Mouse (Mus musculus) forebrain, embryonic 10.5 days (tissue): ENCODE results near the gene Ptpdc1. TPM values are rescaled to one million over a fixed set of nuclear protein-coding genes. Genes with fewer than 3 reads are reported as not detected.

Source experiments
- DNase-seq: peaks from one replicate; pipeline ENCODE4 v3.0.0-alpha.2; 2017; ENCODE audit warnings: low spot score; ENCODE audit errors: extremely low spot score
- H3K27ac ChIP-seq: fragments of 300-500 bp; sonication (generic); 2 replicates; pipeline ENCODE4 v1.5.1; 2016; ENCODE audit warnings: mild to moderate bottlenecking
- H3K27me3 ChIP-seq: fragments of 300-500 bp; sonication (generic); 2 replicates; pipeline ENCODE4 v1.6.1; 2016; ENCODE audit warnings: mild to moderate bottlenecking; ENCODE audit not compliant: poor library complexity, severe bottlenecking
- H3K36me3 ChIP-seq: fragments of 300-500 bp; sonication (generic); replicated peaks from 2 replicates; pipeline ENCODE4 v1.6.1; 2016; ENCODE audit warnings: mild to moderate bottlenecking, moderate library complexity
- H3K4me1 ChIP-seq: fragments of 300-500 bp; sonication (generic); 2 replicates; pipeline ENCODE4 v1.6.1; 2016
- H3K4me3 ChIP-seq: fragments of 300-500 bp; sonication (generic); 2 replicates; pipeline ENCODE4 v1.5.1; 2016; ENCODE audit warnings: mild to moderate bottlenecking, moderate library complexity
- H3K9me3 ChIP-seq: fragments of 300-500 bp; sonication (generic); 2 replicates; pipeline ENCODE4 v1.6.1; 2016; ENCODE audit warnings: mild to moderate bottlenecking, moderate library complexity
- WGBS: fragments of 180-500 bp; shearing (Covaris S2); methylation state at CpG from one replicate; pipeline ENCODE4 v1.1.7; 2016; 5-methylcytosine and 5-hydroxymethylcytosine counted together
- polyA plus RNA-seq: library from polyadenylated mRNA; unstranded; fragments of >200 nt; fragmentation: Nextera tagmentation; extraction: Ambion mirVana; gene quantifications from 2 replicates; pipeline ENCODE4 v1.2.1, GENCODE M21; 2016

The Ptpdc1 gene
- polyA plus RNA-seq, 1 experiment from 2014 or later = 8.2 TPM

- no peak for DNase-seq
- 89% methylated on average over 21 of the region's 21 CpGs for WGBS
- no peaks in the 10 kb centered on the region for H3K27me3 ChIP-seq
- no peak overlapping the region for H3K27ac ChIP-seq
- no peaks in the 10 kb centered on the region for H3K9me3 ChIP-seq
- H3K4me3 ChIP-seq = no peak overlapping the region
- 0 out of 2 replicates have a peak, but pooled peaks cover 2% of the 10 kb centered on the region for H3K4me1 ChIP-seq
- no peaks in the 10 kb centered on the region for H3K36me3 ChIP-seq
Observed at GRCm38 (mm10) chr13:48552181-48553090, 73.0 kb downstream of the Ptpdc1 start.

- WGBS = 87% methylated on average over 5 of the region's 5 CpGs
- Histone ChIP-seq H3K36me3 (no peaks in the 10 kb centered on the region), H3K4me3 (no peak overlapping the region), H3K9me3 (no peaks in the 10 kb centered on the region), H3K27ac (no peak overlapping the region), H3K27me3 (no peaks in the 10 kb centered on the region), H3K4me1 (peaks cover 26% of the 10 kb centered on the region)
- DNase-seq = no peak
Observed at GRCm38 (mm10) chr13:48548296-48548695, 77.2 kb downstream of the Ptpdc1 start.

- Histone ChIP-seq H3K9me3 (no peaks in the 10 kb centered on the region), H3K4me1 (peaks cover 30% of the 10 kb centered on the region), H3K4me3 (no peak overlapping the region), H3K27ac (no peak overlapping the region), H3K36me3 (no peaks in the 10 kb centered on the region), H3K27me3 (no peaks in the 10 kb centered on the region)
- WGBS = 95% methylated on average over 6 of the region's 6 CpGs
- DNase-seq = no peak
Observed at GRCm38 (mm10) chr13:48547623-48548022, 77.8 kb downstream of the Ptpdc1 start.

GRCm38 (mm10) chr13:48546330-48546917, 79.0 kb downstream of the Ptpdc1 start:
- H3K4me3 ChIP-seq = peak overlapping the region; percentile 96
- peak overlapping the region; percentile 100 for H3K27ac ChIP-seq
- no peaks in the 10 kb centered on the region for H3K27me3 ChIP-seq
- H3K36me3 ChIP-seq = no peaks in the 10 kb centered on the region
- DNase-seq = peak; percentile 99
- peaks cover 39% of the 10 kb centered on the region for H3K4me1 ChIP-seq
- H3K9me3 ChIP-seq = no peaks in the 10 kb centered on the region
- WGBS = 0% methylated on average over 68 of the region's 72 CpGs

GRCm38 (mm10) chr13:48545476-48546281, 79.8 kb downstream of the Ptpdc1 start:
- Histone ChIP-seq H3K36me3 (no peaks in the 10 kb centered on the region), H3K27me3 (no peaks in the 10 kb centered on the region), H3K4me1 (peaks cover 46% of the 10 kb centered on the region), H3K27ac (peak overlapping the region; percentile 100), H3K4me3 (peak overlapping the region; percentile 96), H3K9me3 (no peaks in the 10 kb centered on the region)
- DNase-seq = peak; percentile 98
- WGBS = under 1% methylated on average over 61 of the region's 72 CpGs

GRCm38 (mm10) chr13:48544867-48545266, 80.6 kb downstream of the Ptpdc1 start:
- Histone ChIP-seq H3K27ac (peak overlapping the region; percentile 100; the same call in 1 of the 2 replicates), H3K4me1 (peaks cover 53% of the 10 kb centered on the region), H3K36me3 (no peaks in the 10 kb centered on the region), H3K27me3 (no peaks in the 10 kb centered on the region), H3K4me3 (peak overlapping the region; percentile 96), H3K9me3 (no peaks in the 10 kb centered on the region)
- 63% methylated on average over 4 of the region's 4 CpGs for WGBS
- DNase-seq = no peak

- Histone ChIP-seq H3K27ac (no peak overlapping the region), H3K4me3 (peak overlapping the region; percentile 96), H3K4me1 (peaks cover 56% of the 10 kb centered on the region), H3K27me3 (no peaks in the 10 kb centered on the region), H3K9me3 (no peaks in the 10 kb centered on the region), H3K36me3 (no peaks in the 10 kb centered on the region)
- DNase-seq = no peak
Observed at GRCm38 (mm10) chr13:48544391-48544790, 81.1 kb downstream of the Ptpdc1 start.

GRCm38 (mm10) chr13:48540488-48540887, 85.0 kb downstream of the Ptpdc1 start:
- DNase-seq = no peak
- 76% methylated on average over 1 of the region's 1 CpGs for whole genome bisulfite sequencing
- H3K9me3 ChIP-seq = no peaks in the 10 kb centered on the region
- no peak overlapping the region for H3K4me3 ChIP-seq
- H3K4me1 ChIP-seq = peaks cover 52% of the 10 kb centered on the region
- H3K27me3 ChIP-seq = no peaks in the 10 kb centered on the region
- H3K36me3 ChIP-seq = peaks cover 32% of the 10 kb centered on the region
- H3K27ac ChIP-seq = no peak overlapping the region

- Histone ChIP-seq H3K4me3 (no peak overlapping the region), H3K9me3 (no peaks in the 10 kb centered on the region), H3K36me3 (peaks cover 50% of the 10 kb centered on the region), H3K27ac (no peak overlapping the region), H3K4me1 (0 out of 2 replicates have a peak, but pooled peaks cover under 1% of the 10 kb centered on the region), H3K27me3 (no peaks in the 10 kb centered on the region)
- WGBS = 91% methylated on average over 5 of the region's 5 CpGs
- DNase-seq = no peak
Observed at GRCm38 (mm10) chr13:48533441-48533840, 92.0 kb downstream of the Ptpdc1 start.

- Histone ChIP-seq H3K4me1 (0 out of 2 replicates have a peak, but pooled peaks cover 4% of the 10 kb centered on the region), H3K4me3 (no peak overlapping the region), H3K27ac (no peak overlapping the region), H3K27me3 (no peaks in the 10 kb centered on the region), H3K9me3 (no peaks in the 10 kb centered on the region), H3K36me3 (peaks cover 30% of the 10 kb centered on the region)
- DNase-seq = no peak
- 87% methylated on average over 2 of the region's 2 CpGs for WGBS
Observed at GRCm38 (mm10) chr13:48531448-48531847, 94.0 kb downstream of the Ptpdc1 start.

- no peak for DNase-seq
- H3K27me3 ChIP-seq = no peaks in the 10 kb centered on the region
- 0 out of 2 replicates have a peak, but pooled peaks cover 4% of the 10 kb centered on the region for H3K4me1 ChIP-seq
- WGBS = 81% methylated on average over 2 of the region's 2 CpGs
- H3K27ac ChIP-seq = no peak overlapping the region
- H3K36me3 ChIP-seq = peaks cover 22% of the 10 kb centered on the region
- no peak overlapping the region for H3K4me3 ChIP-seq
- no peaks in the 10 kb centered on the region for H3K9me3 ChIP-seq
Observed at GRCm38 (mm10) chr13:48530685-48531084, 94.8 kb downstream of the Ptpdc1 start.

- H3K4me3 ChIP-seq = no peak overlapping the region
- H3K27ac ChIP-seq = no peak overlapping the region
- H3K4me1 ChIP-seq = 0 out of 2 replicates have a peak, but pooled peaks cover 4% of the 10 kb centered on the region
- WGBS = 63% methylated on average over 2 of the region's 2 CpGs
- peaks cover 7% of the 10 kb centered on the region; the same call in 1 of the 2 replicates for H3K36me3 ChIP-seq
- no peaks in the 10 kb centered on the region for H3K9me3 ChIP-seq
- DNase-seq = no peak
- no peaks in the 10 kb centered on the region for H3K27me3 ChIP-seq
Observed at GRCm38 (mm10) chr13:48529028-48529427, 96.4 kb downstream of the Ptpdc1 start.
